Mouse (Mus musculus): Measurements from ENCODE around the gene Ing1. TPM values are rescaled to one million over a fixed set of nuclear protein-coding genes. Genes with fewer than 3 reads are reported as not detected.
"Not testable (repeated sequence)": the region's sequence is repeated elsewhere in the genome, so short reads cannot be mapped to it uniquely, and the experiment has no call there.

The Ing1 gene
- polyA plus RNA-seq, 1 experiment: 52.6 TPM

DNA sequence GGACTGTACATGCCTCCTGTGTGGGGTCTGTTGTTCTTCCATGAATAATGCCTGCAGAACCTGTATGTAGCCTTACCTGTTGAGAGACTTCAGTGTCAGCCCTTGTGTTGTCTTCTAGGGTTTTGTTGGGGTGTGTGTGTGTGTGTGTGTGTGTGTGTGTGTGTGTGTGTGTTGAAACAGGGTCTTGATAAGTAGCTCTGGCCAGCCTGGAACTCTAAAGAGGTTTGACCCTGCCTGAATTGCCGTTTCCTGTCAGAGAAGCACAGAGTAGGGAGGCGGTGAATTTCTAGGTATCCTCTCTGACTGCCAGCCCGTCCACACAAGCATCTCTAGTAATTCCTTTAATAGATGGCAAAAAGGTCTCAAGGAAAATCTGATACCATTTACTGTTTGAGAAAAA lies 4.1 kb downstream of the Ing1 start:
- no peak overlapping the region for H3K4me3 ChIP-seq (ENCODE audit: insufficient read depth, low read length)

DNA sequence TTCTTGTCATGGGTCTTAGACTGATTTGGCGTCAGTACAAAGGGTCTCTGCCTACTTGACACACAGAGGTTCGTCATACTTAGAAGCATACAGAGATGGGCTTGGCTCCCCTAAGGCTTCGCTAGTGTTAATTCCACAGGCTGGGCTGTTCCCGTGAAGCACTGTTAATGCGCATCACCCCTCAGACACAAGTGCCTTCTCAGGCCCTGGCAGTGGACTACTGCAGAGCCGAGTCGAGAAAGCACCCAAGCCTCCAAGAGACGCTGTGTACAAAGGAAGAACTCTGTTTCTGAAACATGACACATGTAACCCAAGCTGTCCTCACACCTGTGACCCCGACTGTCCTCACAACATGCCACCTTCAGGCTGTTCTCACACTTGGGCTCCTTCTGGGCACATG lies 4.8 kb downstream of the Ing1 start:
- TF ChIP-seq CTCF (IDR thresholded peaks at IDR 0.05; ENCODE audit: low read depth, low read length): no peak
- no peak for TF ChIP-seq POLR2A (IDR thresholded peaks at IDR 0.05; ENCODE audit: borderline replicate concordance, low read depth, low read length)
- H3K4me3 ChIP-seq (ENCODE audit: insufficient read depth, low read length): no peak overlapping the region
- no peak overlapping the region for H3K27ac ChIP-seq (ENCODE audit: insufficient read depth, low read depth, low read length)
- H3K4me1 ChIP-seq (ENCODE audit: control insufficient read depth, insufficient read depth, low read length): peaks cover 15% of the 10 kb centered on the region

More for the DNA sequence above, 4.1 kb downstream of the Ing1 start:
- peaks cover 15% of the 10 kb centered on the region for H3K4me1 ChIP-seq (ENCODE audit: control insufficient read depth, insufficient read depth, low read length)
- TF ChIP-seq CTCF (IDR thresholded peaks at IDR 0.05; ENCODE audit: low read depth, low read length) (no peak), POLR2A (IDR thresholded peaks at IDR 0.05; ENCODE audit: borderline replicate concordance, low read depth, low read length) (no peak)
- no peak overlapping the region for H3K27ac ChIP-seq (ENCODE audit: insufficient read depth, low read depth, low read length)

DNA sequence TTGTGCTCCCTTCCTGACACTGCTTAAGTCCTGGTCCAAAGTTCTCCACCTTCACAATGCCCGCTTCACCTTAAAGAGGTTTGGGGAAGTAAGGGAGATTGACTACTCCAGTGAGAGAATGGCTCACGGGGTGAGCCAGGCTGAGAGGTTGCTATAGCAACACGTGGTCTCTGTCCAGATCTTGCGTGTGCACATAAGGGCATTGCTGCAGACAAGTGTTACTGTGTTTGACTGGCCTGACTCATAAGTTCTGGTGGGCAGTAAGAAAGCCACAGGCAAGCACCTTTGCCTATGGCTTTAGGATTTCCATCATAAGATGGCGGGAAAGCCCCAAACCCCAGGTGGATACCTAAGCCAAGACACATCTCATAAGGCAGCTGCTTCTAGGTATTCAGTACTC lies 8.9 kb downstream of the Ing1 start:
- TF ChIP-seq POLR2A (IDR thresholded peaks at IDR 0.05; ENCODE audit: borderline replicate concordance, low read depth, low read length): no peak
- no peak for TF ChIP-seq CTCF (IDR thresholded peaks at IDR 0.05; ENCODE audit: low read depth, low read length)
- H3K4me3 ChIP-seq (ENCODE audit: insufficient read depth, low read length): no peak overlapping the region

DNA sequence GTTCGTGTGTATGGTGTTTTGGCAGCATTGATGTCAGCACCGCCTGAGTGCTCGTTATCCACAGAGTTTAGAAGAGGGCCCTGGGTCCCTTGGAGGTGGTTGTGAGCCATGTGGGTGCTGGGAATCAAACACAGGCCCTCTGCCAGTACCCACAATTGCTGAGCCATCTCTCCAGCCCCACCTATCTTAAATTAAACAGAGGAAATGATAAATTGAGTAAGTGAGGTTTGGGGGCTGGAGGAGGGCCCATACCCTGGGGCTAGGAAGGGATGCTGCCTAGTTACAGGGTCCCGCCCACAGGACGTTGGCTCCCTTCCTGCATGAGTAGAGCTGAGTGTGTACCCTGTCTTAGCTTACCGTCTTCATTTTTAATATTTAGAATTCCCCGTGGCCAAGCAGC lies 9.3 kb downstream of the Ing1 start:
- TF ChIP-seq POLR2A (IDR thresholded peaks at IDR 0.05; ENCODE audit: borderline replicate concordance, low read depth, low read length): no peak
- TF ChIP-seq CTCF (IDR thresholded peaks at IDR 0.05; ENCODE audit: low read depth, low read length): no peak
- peaks cover 9% of the 10 kb centered on the region; the same call in 1 of the 2 replicates for H3K4me1 ChIP-seq (ENCODE audit: control insufficient read depth, insufficient read depth, low read length)

More for the DNA sequence above, 8.9 kb downstream of the Ing1 start:
- Histone ChIP-seq H3K27ac (ENCODE audit: insufficient read depth, low read depth, low read length) (no peak overlapping the region), H3K4me1 (ENCODE audit: control insufficient read depth, insufficient read depth, low read length) (peaks cover 12% of the 10 kb centered on the region)

DNA sequence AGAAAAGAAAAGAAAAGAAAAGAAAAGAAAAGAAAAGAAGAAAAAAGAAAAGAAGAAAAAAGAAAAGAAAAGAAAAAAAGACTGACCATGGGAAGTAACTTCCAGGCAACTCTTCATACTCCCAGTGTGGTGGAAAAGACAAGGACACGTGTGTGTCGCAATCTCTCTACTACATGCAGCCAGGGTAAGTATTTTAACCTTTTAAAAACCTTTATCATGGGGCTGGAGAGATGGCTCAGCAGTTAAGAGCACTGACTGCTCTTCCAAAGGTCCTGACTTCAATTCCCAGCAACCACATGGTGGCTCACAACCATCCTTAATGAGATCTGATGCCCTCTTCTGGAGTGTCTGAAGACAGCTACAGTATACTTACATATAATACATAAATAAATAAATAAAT lies 12.8 kb downstream of the Ing1 start:
- not testable (repeated sequence) for H3K4me3 ChIP-seq (ENCODE audit: insufficient read depth, low read length); H3K27ac ChIP-seq (ENCODE audit: insufficient read depth, low read depth, low read length); H3K4me1 ChIP-seq (ENCODE audit: control insufficient read depth, insufficient read depth, low read length)

More for the DNA sequence above, 9.3 kb downstream of the Ing1 start:
- H3K27ac ChIP-seq (ENCODE audit: insufficient read depth, low read depth, low read length): no peak overlapping the region
- H3K4me3 ChIP-seq (ENCODE audit: insufficient read depth, low read length): no peak overlapping the region

DNA sequence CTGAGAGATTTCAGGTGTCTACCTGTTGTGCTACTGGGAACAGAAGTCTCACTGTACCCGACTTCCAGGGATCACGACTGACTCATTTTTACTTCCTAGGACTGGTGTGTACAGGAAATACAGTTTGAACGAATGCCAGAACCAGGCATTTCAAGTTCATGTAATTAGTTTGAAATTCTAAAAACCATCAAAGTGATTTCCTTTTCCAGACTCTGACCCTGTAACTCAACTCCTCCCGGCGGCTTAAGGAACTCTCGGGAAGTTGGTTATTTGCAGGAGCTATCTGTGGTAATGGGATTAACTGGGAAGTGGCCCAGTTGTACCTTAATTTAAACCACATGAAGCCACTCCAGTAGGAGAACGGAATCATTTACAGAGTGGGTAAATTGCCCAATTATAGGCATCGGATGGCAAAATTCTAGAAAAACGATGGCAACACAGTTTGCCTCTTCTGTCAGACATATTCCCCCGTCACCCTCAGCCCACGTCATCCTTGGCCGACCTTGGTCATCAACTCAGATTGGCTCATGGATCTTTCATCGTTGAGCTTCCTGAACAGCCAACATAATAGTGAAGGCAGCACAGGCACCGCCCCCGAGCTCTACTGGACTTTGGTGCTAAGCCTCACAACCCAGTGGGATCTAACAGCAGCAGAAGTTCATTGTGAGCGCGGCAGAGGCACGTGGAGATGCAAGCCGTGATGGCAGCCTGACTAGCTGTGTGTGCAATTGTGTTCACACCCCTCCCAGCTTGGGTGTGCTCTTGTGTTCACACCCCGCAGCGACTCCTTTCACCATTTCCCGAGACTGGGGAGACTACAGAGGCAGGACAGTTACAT lies 14.1 kb downstream of the Ing1 start:
- Histone ChIP-seq H3K27ac (ENCODE audit: insufficient read depth, low read depth, low read length) (no peak overlapping the region), H3K4me1 (ENCODE audit: control insufficient read depth, insufficient read depth, low read length) (peaks cover under 1% of the 10 kb centered on the region; the same call in 1 of the 2 replicates)

DNA sequence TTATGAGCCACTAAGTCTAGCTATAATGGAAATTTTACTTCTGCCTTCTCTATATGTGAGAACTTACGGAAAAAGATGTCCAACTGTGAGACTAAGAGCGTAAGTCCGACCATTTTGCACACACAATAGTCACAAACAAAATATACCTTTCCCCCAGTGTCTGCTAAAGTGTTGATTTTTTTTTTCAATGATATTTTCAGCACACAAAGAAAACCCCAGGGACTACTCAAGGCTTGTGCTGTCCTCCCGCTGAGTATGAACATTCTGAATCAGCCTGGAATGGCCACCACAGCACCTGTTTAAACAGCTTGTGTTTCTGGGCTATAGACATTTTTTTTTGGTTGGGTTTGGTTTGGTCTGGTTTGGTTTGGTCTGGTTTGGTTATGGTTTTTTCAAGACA lies 15.4 kb downstream of the Ing1 start:
- TF ChIP-seq POLR2A (IDR thresholded peaks at IDR 0.05; ENCODE audit: borderline replicate concordance, low read depth, low read length): no peak
- TF ChIP-seq CTCF (IDR thresholded peaks at IDR 0.05; ENCODE audit: low read depth, low read length): no peak
- Histone ChIP-seq H3K27ac (ENCODE audit: insufficient read depth, low read depth, low read length) (no peak overlapping the region), H3K4me3 (ENCODE audit: insufficient read depth, low read length) (no peak overlapping the region), H3K4me1 (ENCODE audit: control insufficient read depth, insufficient read depth, low read length) (peaks cover 9% of the 10 kb centered on the region)

More for the DNA sequence above, 14.1 kb downstream of the Ing1 start:
- TF ChIP-seq CTCF (IDR thresholded peaks at IDR 0.05; ENCODE audit: low read depth, low read length): no peak
- no peak overlapping the region for H3K4me3 ChIP-seq (ENCODE audit: insufficient read depth, low read length)

DNA sequence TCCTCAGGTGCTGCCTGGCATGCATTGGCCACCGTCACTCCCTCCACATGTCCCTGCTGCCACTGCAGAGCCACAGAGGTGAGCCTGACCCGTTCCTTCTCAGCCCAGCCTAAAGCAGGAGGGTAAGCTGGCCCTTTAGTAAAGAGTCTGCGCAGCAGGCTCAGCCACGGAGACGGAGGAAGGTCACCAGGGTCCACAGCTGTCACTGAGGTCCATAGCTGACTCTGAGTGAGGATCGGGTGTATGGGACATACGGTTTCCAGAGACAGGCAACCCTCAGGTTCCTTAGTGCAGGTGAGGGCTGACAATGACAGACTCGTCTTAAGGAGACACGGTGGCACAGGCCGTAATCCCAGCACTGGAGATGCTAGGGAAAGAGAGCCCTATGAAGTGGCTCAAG lies 16.6 kb downstream of the Ing1 start:
- H3K4me3 ChIP-seq (ENCODE audit: insufficient read depth, low read length): no peak overlapping the region
- peaks cover 15% of the 10 kb centered on the region for H3K4me1 ChIP-seq (ENCODE audit: control insufficient read depth, insufficient read depth, low read length)
- no peak overlapping the region for H3K27ac ChIP-seq (ENCODE audit: insufficient read depth, low read depth, low read length)
- no peak for TF ChIP-seq CTCF (IDR thresholded peaks at IDR 0.05; ENCODE audit: low read depth, low read length)
- TF ChIP-seq POLR2A (IDR thresholded peaks at IDR 0.05; ENCODE audit: borderline replicate concordance, low read depth, low read length): no peak

DNA sequence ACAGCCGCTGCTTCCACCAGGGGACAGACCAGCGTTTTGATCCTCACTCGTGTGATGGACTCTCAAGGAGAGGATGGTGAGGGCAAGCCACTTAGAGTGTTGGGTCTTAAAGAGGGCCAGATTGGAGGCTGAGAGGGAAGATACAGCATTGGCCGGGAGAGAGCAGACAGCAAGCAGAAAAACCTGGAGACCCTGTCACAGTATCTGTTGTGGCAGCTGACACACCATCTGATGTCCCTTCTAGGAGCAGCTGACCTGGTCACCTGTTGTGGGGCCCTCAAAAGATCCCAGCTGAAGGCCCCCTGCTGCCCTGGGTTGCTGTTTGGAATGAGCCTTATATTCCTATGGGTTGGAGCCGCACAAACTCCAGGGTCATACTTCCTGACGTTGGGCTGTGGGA lies 17.1 kb downstream of the Ing1 start:
- TF ChIP-seq CTCF (IDR thresholded peaks at IDR 0.05; ENCODE audit: low read depth, low read length): no peak
- no peak overlapping the region for H3K4me3 ChIP-seq (ENCODE audit: insufficient read depth, low read length)
- H3K27ac ChIP-seq (ENCODE audit: insufficient read depth, low read depth, low read length): no peak overlapping the region
- peaks cover 15% of the 10 kb centered on the region for H3K4me1 ChIP-seq (ENCODE audit: control insufficient read depth, insufficient read depth, low read length)

DNA sequence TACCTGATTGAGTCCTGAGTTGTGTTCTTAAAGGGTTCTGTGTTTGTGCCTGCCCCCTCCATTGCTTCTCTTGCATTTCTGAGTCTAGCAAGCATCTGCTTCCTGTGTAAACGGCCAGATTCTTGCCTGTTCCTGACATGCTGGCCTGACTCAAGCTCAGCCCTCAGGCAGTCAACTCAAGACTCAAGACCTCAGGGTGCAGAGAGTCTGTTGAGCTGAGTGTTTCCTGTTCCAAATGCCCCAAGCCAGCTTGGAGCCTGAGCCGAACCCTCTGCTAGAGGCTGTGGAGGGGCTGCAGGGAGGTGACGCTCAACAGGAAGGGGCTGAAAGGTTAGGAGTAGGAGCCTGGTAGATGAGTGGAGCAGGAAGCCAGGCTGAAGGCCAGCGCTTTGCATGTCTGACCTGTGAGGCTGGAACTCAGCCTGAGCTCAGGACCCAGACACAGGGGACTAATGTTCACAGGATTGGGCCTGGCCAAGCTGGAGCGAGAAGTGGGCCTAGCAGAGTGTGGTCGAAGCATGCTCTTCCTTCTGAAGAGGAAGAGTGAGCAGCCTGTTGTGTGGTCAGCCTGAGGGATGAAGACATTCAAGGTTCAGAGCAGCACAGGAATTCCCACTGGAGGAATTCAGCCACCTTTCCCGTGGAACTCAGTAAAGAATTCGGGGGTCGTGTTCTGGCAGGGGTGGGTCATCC lies 19.7 kb downstream of the Ing1 start:
- H3K27ac ChIP-seq (ENCODE audit: insufficient read depth, low read depth, low read length): no peak overlapping the region
- TF ChIP-seq CTCF (IDR thresholded peaks at IDR 0.05; ENCODE audit: low read depth, low read length) (no peak), POLR2A (IDR thresholded peaks at IDR 0.05; ENCODE audit: borderline replicate concordance, low read depth, low read length) (no peak)

More for the DNA sequence above, 19.7 kb downstream of the Ing1 start:
- H3K4me1 ChIP-seq (ENCODE audit: control insufficient read depth, insufficient read depth, low read length): peaks cover 15% of the 10 kb centered on the region
- no peak overlapping the region for H3K4me3 ChIP-seq (ENCODE audit: insufficient read depth, low read length)
